Mouse (Mus musculus) lung, embryonic 15.5 days (tissue): ENCODE measurements around the gene Zp3. TPM values are rescaled to one million over a fixed set of nuclear protein-coding genes. Genes with fewer than 3 reads are reported as not detected.

Source experiments
- ATAC-seq: fragments of 200-750 bp; cut with Nextera tagmentation; 2 replicates; pipeline ENCODE4 v1.8.0; 2017; ENCODE audit warnings: moderate number of reproducible peaks, borderline replicate concordance; ENCODE audit not compliant: low FRiP score, low TSS enrichment; ENCODE audit errors: extremely low read depth
- H3K27ac ChIP-seq: fragments of 300-500 bp; sonication (generic); 2 replicates; pipeline ENCODE4 v1.5.1; 2015; ENCODE audit warnings: moderate library complexity, mild to moderate bottlenecking, inconsistent platforms
- H3K27me3 ChIP-seq: fragments of 300-500 bp; sonication (generic); 2 replicates; pipeline ENCODE4 v1.6.1; 2015; ENCODE audit warnings: inconsistent platforms
- H3K36me3 ChIP-seq: fragments of 300-500 bp; sonication (generic); 2 replicates; pipeline ENCODE4 v1.6.1; 2015; ENCODE audit warnings: inconsistent platforms
- H3K4me1 ChIP-seq: fragments of 300-500 bp; sonication (generic); 2 replicates; pipeline ENCODE4 v1.6.1; 2015; ENCODE audit warnings: inconsistent platforms
- H3K4me2 ChIP-seq: fragments of 300-500 bp; sonication (generic); 2 replicates; pipeline ENCODE4 v1.6.1; 2015; ENCODE audit warnings: inconsistent platforms, mild to moderate bottlenecking, moderate library complexity
- H3K4me3 ChIP-seq: fragments of 300-500 bp; sonication (generic); 2 replicates; pipeline ENCODE4 v1.5.1; 2015; ENCODE audit warnings: mild to moderate bottlenecking, inconsistent platforms
- H3K9ac ChIP-seq: fragments of 300-500 bp; sonication (generic); 2 replicates; pipeline ENCODE4 v1.6.1; 2015; ENCODE audit warnings: inconsistent platforms
- H3K9me3 ChIP-seq: fragments of 300-500 bp; sonication (generic); 2 replicates; pipeline ENCODE4 v1.6.1; 2016; ENCODE audit warnings: inconsistent platforms
- WGBS: fragments of 180-500 bp; shearing (Covaris S2); methylation state at CpG from one replicate; pipeline ENCODE4 v1.1.7; 2015; 5-methylcytosine and 5-hydroxymethylcytosine counted together
- polyA plus RNA-seq: library from polyadenylated mRNA; unstranded; fragments of >200 nt; fragmentation: Nextera tagmentation; extraction: Ambion mirVana; gene quantifications from 2 replicates; pipeline ENCODE4 v1.2.1, GENCODE M21; 2015

The Zp3 gene
- polyA plus RNA-seq, 1 experiment from 2014 or later: not detected

DNA sequence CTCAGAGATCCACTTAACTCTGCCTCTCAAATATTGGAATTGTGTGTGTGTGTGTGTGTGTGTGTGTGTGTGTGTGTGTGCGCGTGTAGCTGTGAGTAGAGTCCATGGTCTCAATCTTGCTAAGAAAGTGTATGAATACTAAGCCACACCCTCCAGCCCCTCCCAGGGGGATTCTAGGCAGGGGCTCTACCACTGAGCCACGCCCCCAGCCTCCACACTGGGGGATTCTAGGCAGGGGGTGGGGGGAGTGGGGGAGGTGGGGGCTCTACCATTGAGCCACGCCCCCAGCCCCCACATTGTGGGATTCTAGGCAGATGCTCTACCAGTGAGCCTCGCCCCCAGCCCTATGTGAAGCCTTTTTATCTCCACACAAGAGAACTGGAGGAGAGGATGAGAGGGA is 33.3 kb upstream of the Zp3 start:
- Histone ChIP-seq H3K4me3 (no peak overlapping the region), H3K27me3 (no peaks in the 10 kb centered on the region), H3K9me3 (no peaks in the 10 kb centered on the region), H3K9ac (no peak overlapping the region), H3K4me1 (peaks cover 11% of the 10 kb centered on the region), H3K27ac (0 out of 2 replicates have a peak overlapping the region, but pooled peaks have one; percentile 19), H3K4me2 (peak overlapping the region; percentile 29; the same call in 1 of the 2 replicates), H3K36me3 (no peaks in the 10 kb centered on the region)
- WGBS: 60% methylated on average over 5 of the region's 5 CpGs
- ATAC-seq: peak; percentile 25; the same call in 1 of the 2 replicates

- no peak overlapping the region for H3K27ac ChIP-seq
- ATAC-seq: no peak
- no peaks in the 10 kb centered on the region for H3K9me3 ChIP-seq
- H3K36me3 ChIP-seq: no peaks in the 10 kb centered on the region
- no peaks in the 10 kb centered on the region for H3K27me3 ChIP-seq
- WGBS: 72% methylated on average over 11 of the region's 11 CpGs
- H3K4me1 ChIP-seq: peaks cover 8% of the 10 kb centered on the region
- no peak overlapping the region for H3K9ac ChIP-seq
- H3K4me2 ChIP-seq: no peak overlapping the region
- H3K4me3 ChIP-seq: no peak overlapping the region
These were observed 29.0 kb upstream of the Zp3 start for GRCm38 (mm10) chr5:135950710-135951412.

DNA sequence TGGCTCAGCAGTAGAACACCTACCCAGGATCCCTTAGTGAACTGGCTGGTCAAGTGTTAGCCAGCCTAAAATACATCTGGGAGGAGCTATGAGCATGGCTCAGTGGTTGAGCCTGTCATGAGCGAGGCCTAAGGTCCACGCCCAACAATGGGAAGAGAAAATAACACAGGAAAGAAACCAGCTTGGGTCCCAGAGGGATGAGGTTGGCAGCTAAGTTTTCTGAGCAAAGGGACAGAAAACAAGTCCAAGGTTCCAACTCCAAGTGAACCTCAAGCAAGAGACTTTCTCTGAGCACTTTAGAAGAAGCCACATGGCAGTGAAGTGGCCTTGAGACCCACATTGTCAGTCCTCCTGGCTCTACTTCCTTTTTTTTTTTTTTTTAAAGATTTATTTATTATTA is 28.2 kb upstream of the Zp3 start:
- Histone ChIP-seq H3K27ac (no peak overlapping the region), H3K27me3 (no peaks in the 10 kb centered on the region), H3K9me3 (no peaks in the 10 kb centered on the region), H3K4me3 (no peak overlapping the region), H3K36me3 (no peaks in the 10 kb centered on the region), H3K9ac (no peak overlapping the region), H3K4me1 (peaks cover 1% of the 10 kb centered on the region), H3K4me2 (no peak overlapping the region)
- ATAC-seq: no peak
- WGBS: 82% methylated on average over 2 of the region's 2 CpGs

DNA sequence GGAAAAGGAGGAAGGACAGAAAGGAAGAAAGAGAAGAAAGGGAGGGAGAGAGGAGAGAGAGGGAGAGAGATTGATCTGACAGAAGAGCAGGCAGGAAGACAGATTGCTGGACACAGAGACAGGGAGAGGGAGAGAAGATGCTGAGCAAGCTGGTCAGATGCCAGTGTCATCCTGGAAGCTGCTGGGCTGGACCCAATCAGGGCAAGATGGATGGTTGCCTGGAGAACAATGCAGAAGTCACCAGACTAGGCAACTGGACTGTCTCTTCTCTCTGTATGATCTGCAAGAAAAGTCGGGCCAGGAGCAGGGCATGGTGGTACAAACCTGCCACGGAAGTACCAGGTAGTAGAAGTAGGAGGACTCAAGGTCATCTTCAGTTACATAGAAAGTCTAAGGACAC is 27.1 kb upstream of the Zp3 start:
- ATAC-seq: no peak
- Histone ChIP-seq H3K4me3 (no peak overlapping the region), H3K4me1 (peaks cover 8% of the 10 kb centered on the region), H3K27ac (no peak overlapping the region), H3K27me3 (no peaks in the 10 kb centered on the region), H3K9me3 (no peaks in the 10 kb centered on the region), H3K4me2 (no peak overlapping the region), H3K9ac (no peak overlapping the region), H3K36me3 (no peaks in the 10 kb centered on the region)
- 80% methylated on average over 2 of the region's 2 CpGs for WGBS

- Histone ChIP-seq H3K9me3 (no peaks in the 10 kb centered on the region), H3K36me3 (no peaks in the 10 kb centered on the region), H3K27ac (peak overlapping the region; percentile 94), H3K9ac (0 out of 2 replicates have a peak overlapping the region, but pooled peaks have one; percentile 21), H3K4me3 (peak overlapping the region; percentile 36), H3K4me1 (peaks cover 10% of the 10 kb centered on the region), H3K27me3 (no peaks in the 10 kb centered on the region), H3K4me2 (peak overlapping the region; percentile 55)
- WGBS: 84% methylated on average over 9 of the region's 9 CpGs
- no peak for ATAC-seq
These were observed 23.3 kb upstream of the Zp3 start for GRCm38 (mm10) chr5:135956300-135957206.

DNA sequence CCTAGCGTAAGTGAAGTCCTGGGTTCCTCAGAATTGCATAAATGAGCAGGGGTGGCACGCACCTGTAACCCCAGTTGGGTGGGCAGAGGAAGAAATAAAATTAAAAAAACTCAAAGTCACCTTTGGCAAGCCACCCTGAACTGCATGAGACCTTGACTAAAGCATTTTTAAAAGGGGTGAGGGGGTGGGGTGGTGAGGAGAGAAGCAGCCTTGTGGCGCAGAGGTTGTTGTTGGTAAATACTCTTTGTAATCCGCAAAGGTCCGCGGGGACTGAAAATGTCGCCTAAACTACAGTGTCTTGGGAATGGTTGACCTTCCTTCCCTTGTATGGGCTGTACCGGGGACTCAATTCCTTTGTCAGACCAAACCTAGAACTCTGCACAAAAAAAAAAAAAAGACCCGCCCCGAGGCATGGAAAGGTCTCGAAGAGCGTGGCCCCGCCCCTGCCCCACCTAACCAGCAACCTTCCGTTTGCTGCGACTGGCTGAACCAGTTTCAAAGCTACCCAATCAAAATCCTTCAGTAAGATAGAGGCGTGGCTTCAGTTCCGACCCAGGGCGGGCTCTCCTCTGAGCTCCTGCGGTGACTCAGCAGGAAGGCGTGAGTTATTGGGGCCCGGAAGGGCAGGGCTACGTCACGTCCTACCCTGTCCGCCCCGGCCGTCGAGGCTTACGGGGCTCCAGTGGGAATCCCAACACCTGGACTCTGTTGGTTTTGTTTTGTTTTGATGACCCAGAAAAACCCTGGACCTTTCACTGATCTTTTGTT is 22.5 kb upstream of the Zp3 start:
- no peaks in the 10 kb centered on the region for H3K36me3 ChIP-seq
- H3K9me3 ChIP-seq: no peaks in the 10 kb centered on the region
- peak; percentile 89 for ATAC-seq
- peaks cover 14% of the 10 kb centered on the region for H3K4me1 ChIP-seq
- peak overlapping the region; percentile 36 for H3K4me3 ChIP-seq
- 9% methylated on average over 28 of the region's 28 CpGs for WGBS
- H3K27ac ChIP-seq: peak overlapping the region; percentile 94
- H3K9ac ChIP-seq: peak overlapping the region; percentile 33
- peak overlapping the region; percentile 55 for H3K4me2 ChIP-seq
- H3K27me3 ChIP-seq: no peaks in the 10 kb centered on the region

GRCm38 (mm10) chr5:135958367-135958766 is 21.5 kb upstream of the Zp3 start:
- Histone ChIP-seq H3K4me1 (peaks cover 18% of the 10 kb centered on the region), H3K27me3 (no peaks in the 10 kb centered on the region), H3K27ac (peak overlapping the region; percentile 89), H3K4me2 (peak overlapping the region; percentile 55; the same call in 1 of the 2 replicates), H3K9ac (no peak overlapping the region), H3K36me3 (no peaks in the 10 kb centered on the region), H3K4me3 (no peak overlapping the region), H3K9me3 (no peaks in the 10 kb centered on the region)
- no peak for ATAC-seq
- WGBS: 92% methylated on average over 4 of the region's 4 CpGs

DNA sequence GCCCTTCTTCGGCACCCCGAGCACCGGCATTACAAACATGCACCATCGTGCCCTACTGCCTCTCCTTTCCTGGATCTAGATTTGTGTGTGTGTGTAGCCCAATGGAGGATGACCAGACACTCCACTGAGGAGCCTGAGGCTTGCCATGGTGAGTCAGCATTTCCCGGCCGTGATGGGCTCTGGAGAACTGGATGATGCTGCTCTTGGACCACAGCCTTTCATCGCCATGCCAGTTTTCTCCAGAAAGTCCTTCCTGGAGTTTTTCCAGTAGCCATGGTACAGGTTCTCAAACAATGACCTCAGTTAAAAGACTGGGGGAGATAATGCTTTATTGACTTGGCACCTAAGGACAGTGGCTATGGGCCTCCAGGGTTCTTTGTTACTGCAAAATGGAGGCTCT is 20.0 kb upstream of the Zp3 start:
- H3K27me3 ChIP-seq: no peaks in the 10 kb centered on the region
- H3K4me3 ChIP-seq: no peak overlapping the region
- no peak overlapping the region for H3K4me2 ChIP-seq
- H3K4me1 ChIP-seq: peaks cover 19% of the 10 kb centered on the region
- no peak overlapping the region for H3K27ac ChIP-seq
- no peak for ATAC-seq
- WGBS: 89% methylated on average over 7 of the region's 7 CpGs
- H3K36me3 ChIP-seq: no peaks in the 10 kb centered on the region
- no peak overlapping the region for H3K9ac ChIP-seq
- H3K9me3 ChIP-seq: no peaks in the 10 kb centered on the region

GRCm38 (mm10) chr5:135960909-135961635 is 18.8 kb upstream of the Zp3 start:
- H3K36me3 ChIP-seq: no peaks in the 10 kb centered on the region
- H3K27me3 ChIP-seq: no peaks in the 10 kb centered on the region
- peaks cover 24% of the 10 kb centered on the region for H3K4me1 ChIP-seq
- H3K4me3 ChIP-seq: no peak overlapping the region
- H3K9ac ChIP-seq: no peak overlapping the region
- H3K27ac ChIP-seq: peak overlapping the region; percentile 96
- 94% methylated on average over 15 of the region's 15 CpGs for WGBS
- H3K4me2 ChIP-seq: 0 out of 2 replicates have a peak overlapping the region, but pooled peaks have one; percentile 98
- ATAC-seq: no peak
- H3K9me3 ChIP-seq: no peaks in the 10 kb centered on the region

- Histone ChIP-seq H3K9me3 (no peaks in the 10 kb centered on the region), H3K9ac (0 out of 2 replicates have a peak overlapping the region, but pooled peaks have one; percentile 14), H3K27ac (peak overlapping the region; percentile 96), H3K27me3 (no peaks in the 10 kb centered on the region), H3K4me3 (peak overlapping the region; percentile 60), H3K36me3 (no peaks in the 10 kb centered on the region), H3K4me2 (peak overlapping the region; percentile 98), H3K4me1 (peaks cover 18% of the 10 kb centered on the region)
- peak; percentile 76; the same call in 1 of the 2 replicates for ATAC-seq
- under 1% methylated on average over 11 of the region's 11 CpGs for WGBS
These were observed 17.8 kb upstream of the Zp3 start for GRCm38 (mm10) chr5:135962125-135962491.
